Mouse (Mus musculus): ENCODE results near the gene Ccsap. TPM values are rescaled to one million over a fixed set of nuclear protein-coding genes. Genes with fewer than 3 reads are reported as not detected.
A peak's percentile ranks its signal among the peaks of the same experiment; 100 is the strongest.
"Not testable (repeated sequence)": the region's sequence is repeated elsewhere in the genome, so short reads cannot be mapped to it uniquely, and the experiment has no call there.

Ccsap gene
- polyA plus RNA-seq, 1 experiment = 3.3 TPM

DNA sequence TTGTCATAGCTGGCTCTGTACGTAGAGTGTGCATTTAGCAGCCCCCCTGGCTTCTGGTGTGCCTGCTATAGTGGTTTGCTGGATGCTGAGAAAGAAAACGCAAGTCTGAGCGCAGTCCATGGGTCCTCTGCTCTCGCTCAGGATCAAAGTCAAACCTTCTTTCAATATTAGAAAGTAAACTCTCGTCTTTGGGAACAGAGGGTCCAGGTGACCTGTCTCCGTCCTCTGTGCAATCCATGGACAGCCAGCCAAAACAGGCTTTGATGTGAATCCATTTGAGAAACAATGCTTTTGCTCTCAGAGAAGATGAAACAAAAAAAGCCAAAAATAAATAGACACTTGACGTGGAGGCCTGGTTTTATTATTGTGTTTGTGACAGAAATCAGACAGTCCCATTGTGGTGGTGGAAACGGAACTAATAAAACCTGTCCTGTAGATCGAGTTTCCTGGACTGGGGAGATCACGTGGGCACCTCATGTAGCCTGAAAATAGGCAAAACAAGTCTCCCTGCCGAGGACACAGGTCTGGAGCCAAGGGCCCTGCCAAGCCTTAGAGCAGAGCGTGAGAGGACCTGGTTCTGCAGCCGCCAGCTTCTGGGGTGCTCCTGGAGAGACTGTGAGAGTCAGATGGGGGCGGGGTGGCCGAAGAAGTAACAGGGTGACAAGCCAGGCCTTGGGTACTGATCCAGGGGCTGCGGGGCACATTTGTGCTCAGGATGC lies 46.7 kb downstream of the Ccsap start:
- Histone ChIP-seq H3K79me3 (ENCODE audit: low read depth) (peaks cover 3% of the 10 kb centered on the region), H3K79me2 (ENCODE audit: control insufficient read depth, insufficient read depth) (peaks cover 34% of the 10 kb centered on the region), H3K4me3 (ENCODE audit: insufficient read depth, poor library complexity, severe bottlenecking) (no peak overlapping the region), H3ac (ENCODE audit: control insufficient read depth, insufficient read length, low read depth) (no peak overlapping the region), H3K36me3 (ENCODE audit: control insufficient read depth, insufficient read depth) (no peaks in the 10 kb centered on the region), H3K27me3 (ENCODE audit: control insufficient read depth, insufficient read depth, insufficient read length) (no peaks in the 10 kb centered on the region)
- TF ChIP-seq USF1 (IDR thresholded peaks at IDR 0.05; ENCODE audit: low read depth) (peak; percentile 8), FOSL1 (IDR thresholded peaks at IDR 0.05; ENCODE audit: insufficient read depth, low read length, poor library complexity, severe bottlenecking) (no peak)

- H3ac ChIP-seq (ENCODE audit: control insufficient read depth, insufficient read length, low read depth) = no peak overlapping the region
- no peak overlapping the region for H3K4me3 ChIP-seq (ENCODE audit: insufficient read depth, poor library complexity, severe bottlenecking)
- H3K36me3 ChIP-seq (ENCODE audit: control insufficient read depth, insufficient read depth) = no peaks in the 10 kb centered on the region
- no peaks in the 10 kb centered on the region for H3K27me3 ChIP-seq (ENCODE audit: control insufficient read depth, insufficient read depth, insufficient read length)
- TF ChIP-seq FOSL1 (IDR thresholded peaks at IDR 0.05; ENCODE audit: insufficient read depth, low read length, poor library complexity, severe bottlenecking) (no peak), MYOG (IDR thresholded peaks at IDR 0.05; ENCODE audit: control insufficient read depth, extremely low read depth, insufficient read length) (no peak), MAX (IDR thresholded peaks at IDR 0.05) (no peak), USF1 (IDR thresholded peaks at IDR 0.05; ENCODE audit: low read depth) (no peak), CEBPB (IDR thresholded peaks at IDR 0.05; ENCODE audit: low read depth) (no peak), MYOD1 (IDR thresholded peaks at IDR 0.05; ENCODE audit: control insufficient read depth, insufficient read length, low read depth) (no peak), CTCF (IDR thresholded peaks at IDR 0.05; ENCODE audit: control insufficient read depth, insufficient read depth, insufficient read length) (no peak)
- H3K79me2 ChIP-seq (ENCODE audit: control insufficient read depth, insufficient read depth) = peaks cover 44% of the 10 kb centered on the region
- H3K79me3 ChIP-seq (ENCODE audit: low read depth) = no peaks in the 10 kb centered on the region
Measured at GRCm38 (mm10) chr8:123812227-123812626, 47.8 kb downstream of the Ccsap start.

GRCm38 (mm10) chr8:123809342-123809741 lies 50.7 kb downstream of the Ccsap start:
- H3K36me3 ChIP-seq (ENCODE audit: control insufficient read depth, insufficient read depth); H3K79me3 ChIP-seq (ENCODE audit: low read depth); H3K4me3 ChIP-seq (ENCODE audit: insufficient read depth, poor library complexity, severe bottlenecking); H3ac ChIP-seq (ENCODE audit: control insufficient read depth, insufficient read length, low read depth); H3K27me3 ChIP-seq (ENCODE audit: control insufficient read depth, insufficient read depth, insufficient read length): not testable (repeated sequence)
- H3K79me2 ChIP-seq (ENCODE audit: control insufficient read depth, insufficient read depth) = peaks cover 58% of the 10 kb centered on the region

GRCm38 (mm10) chr8:123808671-123809070 lies 51.3 kb downstream of the Ccsap start:
- H3K79me2 ChIP-seq (ENCODE audit: control insufficient read depth, insufficient read depth) = peaks cover 52% of the 10 kb centered on the region
- H3ac ChIP-seq (ENCODE audit: control insufficient read depth, insufficient read length, low read depth) = no peak overlapping the region
- H3K27me3 ChIP-seq (ENCODE audit: control insufficient read depth, insufficient read depth, insufficient read length) = no peaks in the 10 kb centered on the region
- no peak overlapping the region for H3K4me3 ChIP-seq (ENCODE audit: insufficient read depth, poor library complexity, severe bottlenecking)
- TF ChIP-seq FOSL1 (IDR thresholded peaks at IDR 0.05; ENCODE audit: insufficient read depth, low read length, poor library complexity, severe bottlenecking) (no peak), MYOD1 (IDR thresholded peaks at IDR 0.05; ENCODE audit: control insufficient read depth, insufficient read length, low read depth) (no peak), MYOG (IDR thresholded peaks at IDR 0.05; ENCODE audit: control insufficient read depth, extremely low read depth, insufficient read length) (no peak), CTCF (IDR thresholded peaks at IDR 0.05; ENCODE audit: control insufficient read depth, insufficient read depth, insufficient read length) (no peak), USF1 (IDR thresholded peaks at IDR 0.05; ENCODE audit: low read depth) (no peak), MAX (IDR thresholded peaks at IDR 0.05) (no peak), CEBPB (IDR thresholded peaks at IDR 0.05; ENCODE audit: low read depth) (no peak)
- no peaks in the 10 kb centered on the region for H3K79me3 ChIP-seq (ENCODE audit: low read depth)
- no peaks in the 10 kb centered on the region for H3K36me3 ChIP-seq (ENCODE audit: control insufficient read depth, insufficient read depth)

- H3K79me3 ChIP-seq (ENCODE audit: low read depth) = no peaks in the 10 kb centered on the region
- H3K27me3 ChIP-seq (ENCODE audit: control insufficient read depth, insufficient read depth, insufficient read length) = no peaks in the 10 kb centered on the region
- no peak overlapping the region for H3ac ChIP-seq (ENCODE audit: control insufficient read depth, insufficient read length, low read depth)
- H3K4me3 ChIP-seq (ENCODE audit: insufficient read depth, poor library complexity, severe bottlenecking) = no peak overlapping the region
- H3K36me3 ChIP-seq (ENCODE audit: control insufficient read depth, insufficient read depth) = no peaks in the 10 kb centered on the region
- TF ChIP-seq MAX (IDR thresholded peaks at IDR 0.05) (no peak), USF1 (IDR thresholded peaks at IDR 0.05; ENCODE audit: low read depth) (no peak), CTCF (IDR thresholded peaks at IDR 0.05; ENCODE audit: control insufficient read depth, insufficient read depth, insufficient read length) (no peak), MYOG (IDR thresholded peaks at IDR 0.05; ENCODE audit: control insufficient read depth, extremely low read depth, insufficient read length) (no peak), MYOD1 (IDR thresholded peaks at IDR 0.05; ENCODE audit: control insufficient read depth, insufficient read length, low read depth) (no peak), CEBPB (IDR thresholded peaks at IDR 0.05; ENCODE audit: low read depth) (no peak), FOSL1 (IDR thresholded peaks at IDR 0.05; ENCODE audit: insufficient read depth, low read length, poor library complexity, severe bottlenecking) (no peak)
- H3K79me2 ChIP-seq (ENCODE audit: control insufficient read depth, insufficient read depth) = peaks cover 46% of the 10 kb centered on the region
Measured at GRCm38 (mm10) chr8:123807852-123808573, 52.0 kb downstream of the Ccsap start.

- Histone ChIP-seq H3K4me3 (ENCODE audit: insufficient read depth, poor library complexity, severe bottlenecking) (no peak overlapping the region), H3K79me2 (ENCODE audit: control insufficient read depth, insufficient read depth) (peaks cover 44% of the 10 kb centered on the region), H3ac (ENCODE audit: control insufficient read depth, insufficient read length, low read depth) (no peak overlapping the region), H3K27me3 (ENCODE audit: control insufficient read depth, insufficient read depth, insufficient read length) (no peaks in the 10 kb centered on the region), H3K79me3 (ENCODE audit: low read depth) (no peaks in the 10 kb centered on the region), H3K36me3 (ENCODE audit: control insufficient read depth, insufficient read depth) (no peaks in the 10 kb centered on the region)
- no peak for TF ChIP-seq MYOG (IDR thresholded peaks at IDR 0.05; ENCODE audit: control insufficient read depth, extremely low read depth, insufficient read length)
- TF ChIP-seq FOSL1 (IDR thresholded peaks at IDR 0.05; ENCODE audit: insufficient read depth, low read length, poor library complexity, severe bottlenecking) = no peak
- TF ChIP-seq USF1 (IDR thresholded peaks at IDR 0.05; ENCODE audit: low read depth) = no peak
- TF ChIP-seq MYOD1 (IDR thresholded peaks at IDR 0.05; ENCODE audit: control insufficient read depth, insufficient read length, low read depth) = no peak
Measured at GRCm38 (mm10) chr8:123807024-123807431, 53.0 kb downstream of the Ccsap start.
